Mouse (Mus musculus) layer of hippocampus, adult 11-12 months (tissue): ENCODE data around the gene Vmn1r90.
"Not testable (repeated sequence)": the region's sequence is repeated elsewhere in the genome, so short reads cannot be mapped to it uniquely, and the experiment has no call there.

ENCODE experiments used
- DNase-seq: peaks from one replicate; pipeline ENCODE4 v3.0.0; 2022; ENCODE audit warnings: low spot score

Gene Vmn1r90

GRCm38 (mm10) chr7:14563406-14563805, at the start of gene Vmn1r90:
TSS of gene Vmn1r90 (minus strand) at chr7:14563506.
- no peak for DNase-seq

- DNase-seq: not testable (repeated sequence)
Observed at GRCm38 (mm10) chr7:14593009-14593408, 29.7 kb upstream of the Vmn1r90 start.

DNA sequence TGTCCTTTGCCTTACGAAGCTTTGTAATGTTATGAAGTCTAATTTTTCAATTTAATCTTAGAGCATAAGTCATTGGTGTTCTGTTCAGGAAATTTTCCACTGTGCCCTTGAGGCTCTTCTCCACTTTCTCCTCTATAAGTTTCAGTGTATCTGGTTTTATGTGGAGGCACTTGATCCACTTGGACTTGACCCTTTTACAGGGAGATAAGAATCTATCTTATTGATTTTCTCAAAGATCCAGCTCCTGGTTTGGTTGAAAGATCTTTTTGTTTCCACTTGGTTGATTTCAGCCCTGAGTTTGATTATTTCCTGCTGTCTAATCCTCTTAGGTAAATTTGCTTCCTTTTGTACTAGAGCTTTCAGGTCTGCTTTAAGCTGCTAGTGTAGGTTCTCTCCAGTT, 11.0 kb downstream of the Vmn1r90 start:
- no peak for DNase-seq

DNA sequence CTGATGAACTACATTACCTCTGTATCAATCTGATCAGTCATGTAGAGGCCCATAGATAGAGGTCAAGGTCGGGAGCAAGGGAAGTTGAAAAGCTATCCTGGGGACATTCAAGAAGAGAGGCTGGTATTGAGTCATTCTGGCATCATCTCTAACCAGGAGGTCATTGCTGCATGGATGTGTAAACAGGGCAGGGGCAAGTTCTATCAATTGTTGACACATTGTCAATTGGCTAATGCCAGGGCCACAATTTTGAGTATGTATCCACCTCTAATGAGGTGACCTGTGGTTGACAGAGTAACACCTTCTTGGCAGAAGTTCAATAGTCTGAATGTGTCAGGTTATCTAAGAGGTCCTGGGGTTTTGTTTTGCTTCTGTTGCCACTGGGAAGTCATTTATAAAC, 38.0 kb downstream of the Vmn1r90 start:
- no peak for DNase-seq

GRCm38 (mm10) chr7:14522636-14523035, 40.7 kb downstream of the Vmn1r90 start:
- no peak for DNase-seq

DNA sequence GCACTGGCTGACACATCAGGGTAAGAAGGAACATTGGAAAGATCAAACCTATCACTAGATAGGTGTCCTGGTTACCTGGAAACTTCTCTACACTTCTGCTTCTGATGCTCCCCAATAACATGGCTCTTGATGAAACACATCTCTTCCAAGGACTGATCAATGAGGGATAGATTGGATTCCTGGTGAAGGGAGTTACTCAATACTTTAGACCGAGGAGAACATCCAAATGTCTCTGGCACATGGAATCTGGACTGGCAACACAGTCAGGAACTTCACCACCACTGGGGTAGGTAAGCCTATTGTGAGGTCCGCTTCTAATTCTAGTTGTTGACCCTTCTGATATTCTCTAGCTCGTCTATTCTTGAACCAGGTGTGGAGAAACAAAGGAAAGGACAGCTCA, 45.0 kb downstream of the Vmn1r90 start:
- DNase-seq: no peak
